Mouse (Mus musculus) kidney, postnatal 0 days (tissue): ENCODE results near the gene Sdr9c7. TPM values are rescaled to one million over a fixed set of nuclear protein-coding genes. Genes with fewer than 3 reads are reported as not detected.
"Not testable (repeated sequence)": the region's sequence is repeated elsewhere in the genome, so short reads cannot be mapped to it uniquely, and the experiment has no call there.

Source experiments
- ATAC-seq: fragments of 200-750 bp; cut with Nextera tagmentation; replicated peaks from 2 replicates; pipeline ENCODE4 v1.8.0; 2017; ENCODE audit warnings: low read depth, moderate number of reproducible peaks, moderate TSS enrichment, moderate library complexity; ENCODE audit not compliant: low FRiP score
- DNase-seq: peaks from one replicate; pipeline ENCODE4 v3.0.0-alpha.2; 2016; ENCODE audit warnings: low spot score
- H3K27ac ChIP-seq: fragments of 300-500 bp; sonication (generic); 2 replicates; pipeline ENCODE4 v1.5.1; 2014; ENCODE audit warnings: mild to moderate bottlenecking
- H3K27me3 ChIP-seq: fragments of 300-500 bp; sonication (generic); 2 replicates; pipeline ENCODE4 v1.6.1; 2014; ENCODE audit warnings: low read length, mixed read lengths; ENCODE audit not compliant: insufficient read depth
- H3K36me3 ChIP-seq: fragments of 300-500 bp; sonication (generic); 2 replicates; pipeline ENCODE4 v1.6.1; 2014; ENCODE audit warnings: low read length, mixed read lengths; ENCODE audit not compliant: insufficient read depth
- H3K4me1 ChIP-seq: fragments of 300-500 bp; sonication (generic); replicated peaks from 2 replicates; pipeline ENCODE4 v1.6.1; 2014; ENCODE audit warnings: antibody characterized with exemption, low read length, mixed read lengths; ENCODE audit not compliant: insufficient read depth
- H3K4me2 ChIP-seq: fragments of 300-500 bp; sonication (generic); 2 replicates; pipeline ENCODE4 v1.6.1; 2014; ENCODE audit warnings: mild to moderate bottlenecking, low read length, moderate library complexity, mixed read lengths
- H3K4me3 ChIP-seq: fragments of 300-500 bp; sonication (generic); replicated peaks from 2 replicates; pipeline ENCODE4 v1.5.1; 2014; ENCODE audit warnings: low read depth, low read length
- H3K9ac ChIP-seq: fragments of 300-500 bp; sonication (generic); 2 replicates; pipeline ENCODE4 v1.6.1; 2014; ENCODE audit warnings: low read depth, low read length
- H3K9me3 ChIP-seq: fragments of 300-500 bp; sonication (generic); replicated peaks from 2 replicates; pipeline ENCODE4 v1.6.1; 2016; ENCODE audit warnings: low read length, inconsistent platforms, mixed read lengths
- CTCF ChIP-seq: IDR thresholded peaks from 2 replicates; pipeline ENCODE4 v1.5.1; 2016; ENCODE audit warnings: antibody characterized with exemption, low read depth, mild to moderate bottlenecking, moderate library complexity
- WGBS: fragments of 180-500 bp; shearing (Covaris S2); extraction: QIAGEN DNeasy Blood & Tissue Kit; methylation state at CpG from one replicate; pipeline ENCODE4 v1.1.7; 2014; 5-methylcytosine and 5-hydroxymethylcytosine counted together
- polyA plus RNA-seq: library from polyadenylated mRNA; unstranded; fragments of >200 nt; fragmentation: Nextera tagmentation; extraction: Ambion mirVana; gene quantifications from 2 replicates; pipeline ENCODE4 v1.2.1, GENCODE M21; 2015

The Sdr9c7 gene
- polyA plus RNA-seq, 1 experiment from 2014 or later: not detected

DNA sequence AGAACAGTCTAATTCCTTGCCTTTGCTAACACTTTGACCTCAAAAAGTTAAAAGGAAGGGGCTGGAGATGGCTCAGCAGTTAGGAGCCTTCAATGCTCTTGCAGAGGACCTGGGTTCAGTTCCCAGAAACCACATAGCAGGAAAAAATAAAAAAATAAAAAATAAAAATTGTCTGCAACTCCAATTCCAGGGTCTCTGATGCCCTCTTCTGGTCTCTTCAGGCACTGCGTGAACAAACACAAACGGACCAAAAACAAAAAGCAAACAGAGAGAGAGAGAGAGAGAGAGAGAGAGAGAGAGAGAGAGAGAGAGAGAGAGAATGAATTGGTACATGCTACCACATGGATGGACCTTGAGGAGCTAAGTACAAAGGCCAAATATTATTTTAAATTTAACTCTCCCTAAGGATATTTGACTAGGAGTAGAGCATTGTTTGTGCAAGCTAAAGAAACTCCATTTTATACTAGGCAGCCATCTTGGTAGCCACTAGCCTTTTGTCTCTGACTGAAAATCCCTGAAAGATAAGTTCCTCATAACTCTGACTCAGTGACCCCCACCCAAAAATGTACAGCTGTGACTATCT is 39.2 kb downstream of the Sdr9c7 start:
- H3K9me3 ChIP-seq: no peaks in the 10 kb centered on the region
- H3K36me3 ChIP-seq: no peaks in the 10 kb centered on the region
- H3K4me2 ChIP-seq: no peak overlapping the region
- WGBS: 2% methylated on average over 2 of the region's 2 CpGs
- H3K4me3 ChIP-seq: no peak overlapping the region
- H3K27me3 ChIP-seq: no peaks in the 10 kb centered on the region
- ATAC-seq (peak; percentile 40; the same call in 1 of the 2 replicates), DNase-seq (peak; percentile 82)
- H3K4me1 ChIP-seq: no peaks in the 10 kb centered on the region
- TF ChIP-seq CTCF: peak; percentile 82
- H3K27ac ChIP-seq: no peak overlapping the region
- no peak overlapping the region for H3K9ac ChIP-seq

DNA sequence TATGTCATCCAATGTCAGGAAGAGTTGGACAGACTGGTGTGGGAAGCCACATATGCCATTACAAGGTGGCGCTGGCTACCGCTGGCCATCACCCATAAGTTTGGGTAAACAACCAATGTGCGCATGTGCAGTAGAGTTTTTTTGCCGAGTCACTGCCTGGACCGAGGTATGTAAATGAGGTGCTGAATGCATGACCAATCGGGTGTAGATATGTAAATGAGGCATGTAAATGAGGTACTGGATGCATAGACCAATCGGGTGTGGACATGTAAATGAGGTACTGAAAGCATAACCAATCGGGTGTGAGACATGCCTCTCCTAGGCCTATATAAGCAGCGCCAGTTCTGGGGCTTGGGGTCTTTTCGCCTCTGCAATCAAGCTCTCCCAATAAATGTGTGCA is 41.3 kb downstream of the Sdr9c7 start:
- H3K27ac ChIP-seq, DNase-seq, ATAC-seq: not testable (repeated sequence)

DNA sequence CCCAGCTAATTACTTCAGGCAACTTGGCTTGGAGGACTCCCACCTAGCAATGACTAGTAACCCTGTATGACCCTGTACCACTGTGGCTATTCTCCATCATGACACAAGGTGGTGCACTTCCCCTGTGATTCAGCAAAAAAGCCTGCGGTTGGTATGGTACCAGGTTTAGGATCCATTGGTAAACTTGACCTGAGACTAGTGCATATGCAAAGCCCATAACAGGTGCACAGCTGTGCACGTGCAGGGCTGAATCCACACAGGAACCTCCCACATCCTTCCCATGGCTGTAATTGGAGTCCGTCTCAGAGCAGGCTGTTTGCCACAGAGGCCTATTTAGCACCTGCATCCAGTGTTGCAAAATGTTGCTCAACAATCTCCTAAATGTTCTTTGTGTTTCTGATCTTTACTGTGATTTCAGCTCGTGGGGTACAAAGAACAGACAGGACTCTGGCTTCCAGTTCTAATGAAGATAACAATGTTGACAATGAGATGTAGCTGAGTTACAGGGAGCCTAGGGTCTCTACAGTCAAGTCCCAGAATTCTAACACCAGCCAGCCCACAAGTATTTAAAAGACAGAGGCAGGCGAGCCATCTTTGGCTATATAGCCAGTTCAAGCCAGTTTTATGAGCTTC is 47.2 kb downstream of the Sdr9c7 start:
- Histone ChIP-seq H3K36me3 (no peaks in the 10 kb centered on the region), H3K4me1 (no peaks in the 10 kb centered on the region), H3K9me3 (no peaks in the 10 kb centered on the region), H3K9ac (no peak overlapping the region), H3K27me3 (no peaks in the 10 kb centered on the region), H3K4me3 (no peak overlapping the region), H3K27ac (no peak overlapping the region), H3K4me2 (no peak overlapping the region)
- WGBS: 28% methylated on average over 5 of the region's 5 CpGs
- DNase-seq: peak; percentile 82
- TF ChIP-seq CTCF: peak; percentile 90
- ATAC-seq: peak; percentile 66

More for the DNA sequence above, 41.3 kb downstream of the Sdr9c7 start:
- not testable (repeated sequence) for H3K4me1 ChIP-seq, H3K36me3 ChIP-seq, H3K27me3 ChIP-seq, H3K4me2 ChIP-seq, H3K9me3 ChIP-seq, H3K9ac ChIP-seq, H3K4me3 ChIP-seq
- 96% methylated on average over 10 of the region's 10 CpGs for WGBS

DNA sequence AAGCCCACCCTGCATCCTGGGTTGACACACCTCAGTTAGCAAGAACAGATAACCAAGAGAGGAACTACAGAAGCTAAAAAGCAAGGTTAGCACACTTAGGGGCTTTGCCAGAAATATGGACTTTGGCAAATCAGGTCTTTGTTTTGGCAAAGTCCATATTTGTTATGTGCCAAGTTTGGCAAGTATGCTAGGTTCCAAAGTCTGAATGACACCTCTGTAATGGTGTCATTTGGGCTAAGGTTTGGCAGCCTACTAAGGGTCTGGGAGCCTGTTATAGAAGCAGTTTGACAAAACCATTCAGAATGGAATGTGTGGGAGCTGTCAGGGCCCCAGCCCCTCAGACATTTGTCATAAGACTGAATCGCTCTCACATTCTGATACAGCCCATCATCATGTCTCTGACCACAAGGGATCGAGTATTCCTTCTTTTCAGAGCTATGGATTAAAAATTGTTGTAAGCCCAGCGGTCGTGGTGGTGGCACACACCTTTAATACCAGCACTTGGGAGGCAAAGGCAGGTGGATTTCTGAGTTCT is 51.3 kb downstream of the Sdr9c7 start:
- Histone ChIP-seq H3K27me3 (no peaks in the 10 kb centered on the region), H3K4me2 (no peak overlapping the region), H3K36me3 (no peaks in the 10 kb centered on the region), H3K9ac (no peak overlapping the region), H3K4me3 (no peak overlapping the region), H3K27ac (no peak overlapping the region), H3K4me1 (no peaks in the 10 kb centered on the region), H3K9me3 (no peaks in the 10 kb centered on the region)
- ATAC-seq (no peak), DNase-seq (no peak)
- no peak for TF ChIP-seq CTCF
- 73% methylated on average over 4 of the region's 4 CpGs for WGBS

DNA sequence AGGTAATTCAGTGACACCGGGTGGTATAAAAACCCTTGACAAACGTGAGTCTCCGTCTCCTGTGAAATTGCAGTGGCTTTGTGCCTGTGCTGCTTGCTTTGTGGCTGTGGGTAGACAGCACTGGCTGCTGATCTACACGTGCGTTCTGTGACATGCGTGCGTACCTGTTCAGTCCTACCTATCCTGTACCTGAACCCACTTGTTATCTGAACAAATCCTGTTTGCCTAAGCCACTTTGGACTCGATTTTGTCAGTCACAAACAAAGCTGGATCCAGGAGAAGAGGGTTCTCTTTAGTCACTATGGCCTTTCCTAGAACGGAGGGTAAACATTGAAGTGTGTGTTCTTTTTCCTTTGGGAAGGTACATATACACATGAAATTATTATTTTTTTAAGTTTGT is 53.1 kb downstream of the Sdr9c7 start:
- ATAC-seq (no peak), DNase-seq (no peak)
- H3K4me2 ChIP-seq: no peak overlapping the region
- H3K4me3 ChIP-seq: no peak overlapping the region
- TF ChIP-seq CTCF: no peak
- H3K9ac ChIP-seq: no peak overlapping the region
- no peaks in the 10 kb centered on the region for H3K9me3 ChIP-seq
- H3K36me3 ChIP-seq: no peaks in the 10 kb centered on the region
- H3K4me1 ChIP-seq: no peaks in the 10 kb centered on the region
- no peak overlapping the region for H3K27ac ChIP-seq
- 80% methylated on average over 9 of the region's 9 CpGs for WGBS
- H3K27me3 ChIP-seq: no peaks in the 10 kb centered on the region

DNA sequence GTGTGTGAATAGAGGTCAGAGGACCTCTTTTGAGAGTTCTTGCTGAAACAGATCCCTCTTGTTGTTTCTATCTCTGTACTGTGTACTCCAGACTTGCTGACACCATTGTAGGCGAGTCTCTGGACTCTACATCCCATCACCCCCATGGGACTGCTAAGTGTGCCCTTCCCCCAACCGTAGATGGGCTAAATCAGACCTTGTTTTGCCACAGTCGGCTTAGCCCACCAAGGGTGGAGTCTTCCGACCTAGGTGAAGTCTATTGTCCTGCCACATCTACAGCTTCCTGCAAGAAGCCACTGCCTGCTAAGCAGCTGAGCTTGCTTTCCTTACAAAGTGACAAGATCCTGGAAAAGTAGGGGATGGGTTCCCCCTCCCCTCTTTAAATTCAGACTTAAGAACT is 53.5 kb downstream of the Sdr9c7 start:
- DNase-seq (no peak), ATAC-seq (no peak)
- H3K4me3 ChIP-seq: no peak overlapping the region
- H3K27ac ChIP-seq: no peak overlapping the region
- H3K4me2 ChIP-seq: no peak overlapping the region
- H3K4me1 ChIP-seq: no peaks in the 10 kb centered on the region
- 75% methylated on average over 4 of the region's 4 CpGs for WGBS
- TF ChIP-seq CTCF: no peak
- H3K9ac ChIP-seq: no peak overlapping the region
- H3K9me3 ChIP-seq: no peaks in the 10 kb centered on the region
- no peaks in the 10 kb centered on the region for H3K36me3 ChIP-seq
- no peaks in the 10 kb centered on the region for H3K27me3 ChIP-seq
